Mouse (Mus musculus) testis, adult 2 months (tissue): Measurements from ENCODE around the gene Cks2.

ENCODE experiments used
- CTCF ChIP-seq: fragments of 200-500 bp; IDR thresholded peaks from 2 replicates; pipeline ENCODE4 v1.5.1; 2012; ENCODE audit warnings: low read depth, mild to moderate bottlenecking, inconsistent platforms, low read length, moderate library complexity; ENCODE audit not compliant: control insufficient read depth, insufficient read depth, insufficient replicate concordance
- POLR2A ChIP-seq: fragments of 200-500 bp; IDR thresholded peaks from 2 replicates; pipeline ENCODE4 v1.6.1; 2012; ENCODE audit warnings: low read depth, mild to moderate bottlenecking, inconsistent platforms, low read length, moderate library complexity; ENCODE audit not compliant: control insufficient read depth

DNA sequence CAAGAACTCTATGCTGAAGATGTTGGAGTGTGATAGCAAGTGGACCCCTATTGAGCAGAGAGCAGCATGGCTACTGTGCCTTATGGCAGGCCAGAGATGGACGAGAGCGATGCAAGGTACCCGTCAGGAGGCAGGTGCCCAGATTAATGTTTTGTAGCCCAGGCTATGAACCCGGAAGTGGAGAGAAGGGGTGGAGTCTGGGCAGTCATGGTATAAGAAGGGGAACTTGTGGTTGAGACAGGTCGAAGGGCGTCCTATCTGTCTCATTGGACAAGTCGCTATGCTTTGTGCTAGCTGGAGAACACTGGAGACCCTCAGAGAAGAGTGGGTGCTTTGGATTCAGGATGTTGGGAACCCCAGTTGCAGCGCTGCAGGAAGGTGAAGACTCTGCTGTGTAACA, 44.9 kb upstream of the Cks2 start:
- TF ChIP-seq POLR2A (no peak), CTCF (no peak)
